Mouse (Mus musculus) forebrain, postnatal 0 days (tissue): ENCODE results near the gene Aadacl2. TPM values are rescaled to one million over a fixed set of nuclear protein-coding genes. Genes with fewer than 3 reads are reported as not detected.
A peak's percentile ranks its signal among the peaks of the same experiment; 100 is the strongest.

Experiments
- ATAC-seq: fragments of 200-750 bp; cut with Nextera tagmentation; 2 replicates; pipeline ENCODE4 v1.8.0; 2017; ENCODE audit warnings: mild to moderate bottlenecking, moderate library complexity
- DNase-seq: peaks from one replicate; pipeline ENCODE4 v3.0.0-alpha.2; 2015
- H3K27ac ChIP-seq: fragments of 300-500 bp; sonication (generic); 2 replicates; pipeline ENCODE4 v1.5.1; 2014; ENCODE audit warnings: low read depth, mild to moderate bottlenecking, antibody characterized with exemption, low read length, moderate library complexity, mixed read lengths
- H3K27me3 ChIP-seq: fragments of 300-500 bp; sonication (generic); 2 replicates; pipeline ENCODE4 v1.6.1; 2014; ENCODE audit warnings: mild to moderate bottlenecking, low read length, mixed read lengths; ENCODE audit not compliant: insufficient read depth
- H3K36me3 ChIP-seq: fragments of 300-500 bp; sonication (generic); 2 replicates; pipeline ENCODE4 v1.6.1; 2014; ENCODE audit warnings: mild to moderate bottlenecking, moderate library complexity; ENCODE audit not compliant: insufficient read depth
- H3K4me1 ChIP-seq: fragments of 300-500 bp; sonication (generic); 2 replicates; pipeline ENCODE4 v1.6.1; 2014; ENCODE audit warnings: antibody characterized with exemption; ENCODE audit not compliant: insufficient read depth
- H3K4me2 ChIP-seq: fragments of 300-500 bp; sonication (generic); 2 replicates; pipeline ENCODE4 v1.6.1; 2014; ENCODE audit warnings: low read depth, mild to moderate bottlenecking, moderate library complexity
- H3K4me3 ChIP-seq: fragments of 300-500 bp; sonication (generic); 2 replicates; pipeline ENCODE4 v1.5.1; 2014; ENCODE audit warnings: low read depth, low read length, mixed read lengths
- H3K9ac ChIP-seq: fragments of 300-500 bp; sonication (generic); 2 replicates; pipeline ENCODE4 v1.6.1; 2014; ENCODE audit warnings: mild to moderate bottlenecking
- H3K9me3 ChIP-seq: fragments of 300-500 bp; sonication (generic); 2 replicates; pipeline ENCODE4 v1.6.1; 2016; ENCODE audit warnings: low read length
- CTCF ChIP-seq: sonication (generic); IDR thresholded peaks from 2 replicates; pipeline ENCODE4 v1.5.1; 2016; ENCODE audit warnings: antibody characterized with exemption, control low read depth, low read depth
- WGBS: fragments of 180-500 bp; shearing (Covaris S2); extraction: QIAGEN DNeasy Blood & Tissue Kit; methylation state at CpG from one replicate; pipeline ENCODE4 v1.1.7; 2014; 5-methylcytosine and 5-hydroxymethylcytosine counted together
- polyA plus RNA-seq: library from polyadenylated mRNA; unstranded; fragments of >200 nt; fragmentation: Nextera tagmentation; extraction: Ambion mirVana; gene quantifications from 2 replicates; pipeline ENCODE4 v1.2.1, GENCODE M21; 2015
- total RNA-seq: library from RNA; depleted of rRNA; stranded (reverse); fragments of >200 nt; gene quantifications from 2 replicates; pipeline ENCODE4 v1.2.3, GENCODE M21; 2014; rRNA removed

The Aadacl2 gene
- total and polyA plus RNA-seq, 2 experiments from 2014 or later: not detected

DNA sequence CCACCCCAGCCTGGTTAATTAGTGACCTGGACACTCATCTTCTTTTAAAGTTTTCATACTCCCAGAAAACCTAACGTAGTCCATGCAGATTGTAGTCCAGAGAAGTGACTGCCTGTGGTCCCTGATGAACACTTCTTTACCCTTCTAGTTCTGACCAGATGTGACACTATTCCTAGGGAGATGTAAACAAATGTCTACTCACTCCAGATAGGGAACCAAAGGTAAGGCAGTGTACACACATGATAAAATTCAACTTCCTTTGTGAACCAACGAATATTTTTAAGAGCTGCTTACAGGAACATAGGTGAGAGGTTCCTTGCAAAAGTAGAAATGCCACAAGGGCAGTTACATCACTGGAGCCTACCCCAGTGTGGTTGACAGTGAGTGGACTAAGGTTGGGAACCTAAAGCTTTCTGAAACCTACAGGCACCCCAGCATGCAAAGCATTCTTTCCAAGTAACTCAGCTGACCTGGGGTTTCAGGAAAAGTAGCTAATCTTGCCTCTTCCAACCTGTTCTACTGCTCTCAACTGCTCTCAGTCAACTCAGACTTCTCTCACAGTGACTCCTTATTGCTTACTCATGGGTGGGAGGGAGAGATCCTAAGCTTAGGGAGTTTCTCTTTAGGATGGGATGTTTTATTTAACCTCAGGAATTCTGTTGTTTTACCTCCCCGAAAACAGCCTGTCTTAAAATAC is 46.8 kb downstream of the Aadacl2 start:
- DNase-seq (no peak), ATAC-seq (no peak)
- no peak for TF ChIP-seq CTCF
- Histone ChIP-seq H3K9me3 (no peaks in the 10 kb centered on the region), H3K27ac (no peak overlapping the region), H3K36me3 (no peaks in the 10 kb centered on the region), H3K27me3 (no peaks in the 10 kb centered on the region), H3K4me1 (no peaks in the 10 kb centered on the region), H3K9ac (no peak overlapping the region), H3K4me2 (no peak overlapping the region), H3K4me3 (no peak overlapping the region)
- 78% methylated on average over 3 of the region's 3 CpGs for WGBS

DNA sequence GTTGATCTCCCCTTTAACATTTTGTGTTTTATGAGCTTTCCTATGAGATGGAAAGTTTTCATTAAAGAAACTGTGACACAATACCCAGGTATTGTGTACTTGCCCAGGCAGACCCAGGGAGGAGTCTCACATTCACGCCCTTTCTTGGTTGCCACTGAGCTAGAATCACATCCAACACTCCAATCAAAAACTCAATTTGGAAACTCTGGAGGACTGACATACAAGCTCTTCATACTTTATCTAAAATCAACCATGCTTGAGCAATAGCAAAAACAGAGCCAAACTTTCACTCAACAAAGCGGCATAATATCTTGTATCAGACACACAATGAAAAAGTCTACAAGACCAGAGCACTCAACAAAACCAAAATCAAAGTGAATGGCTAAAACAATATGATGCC is 47.4 kb downstream of the Aadacl2 start:
- WGBS: 91% methylated on average over 2 of the region's 2 CpGs

DNA sequence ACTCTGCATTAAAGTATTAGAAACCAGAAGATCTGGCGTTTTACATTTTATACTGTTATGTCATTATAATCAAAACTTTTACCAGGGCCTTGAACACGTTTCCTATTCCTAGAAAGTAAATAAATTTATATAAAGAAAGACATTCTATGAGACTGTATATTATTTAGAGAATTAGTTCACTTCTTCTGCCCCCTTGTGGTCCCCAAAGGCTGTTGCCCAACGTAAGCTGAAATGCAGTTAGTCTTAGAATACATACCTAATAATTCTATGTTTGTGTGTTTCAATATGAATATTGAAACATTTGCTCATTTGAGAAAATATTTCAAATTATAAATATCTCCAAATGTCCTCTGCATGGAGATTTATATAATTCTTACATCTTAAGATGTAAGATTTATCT is 49.9 kb downstream of the Aadacl2 start:
- peak; percentile 61; the same call in 1 of the 2 replicates for ATAC-seq
- Histone ChIP-seq H3K27me3 (no peaks in the 10 kb centered on the region), H3K36me3 (no peaks in the 10 kb centered on the region), H3K9me3 (no peaks in the 10 kb centered on the region), H3K4me2 (no peak overlapping the region), H3K9ac (no peak overlapping the region), H3K27ac (no peak overlapping the region), H3K4me3 (no peak overlapping the region), H3K4me1 (no peaks in the 10 kb centered on the region)
- DNase-seq: peak; percentile 59
- TF ChIP-seq CTCF: peak; percentile 66
- 30% methylated on average over 3 of the region's 3 CpGs for WGBS

More for the DNA sequence above, 47.4 kb downstream of the Aadacl2 start:
- no peak for DNase-seq
- H3K36me3 ChIP-seq: no peaks in the 10 kb centered on the region
- no peak overlapping the region for H3K27ac ChIP-seq
- no peak overlapping the region for H3K4me2 ChIP-seq
- TF ChIP-seq CTCF: no peak
- no peak overlapping the region for H3K9ac ChIP-seq
- H3K4me1 ChIP-seq: no peaks in the 10 kb centered on the region
- no peaks in the 10 kb centered on the region for H3K9me3 ChIP-seq
- H3K27me3 ChIP-seq: no peaks in the 10 kb centered on the region
- ATAC-seq: no peak
- H3K4me3 ChIP-seq: no peak overlapping the region

DNA sequence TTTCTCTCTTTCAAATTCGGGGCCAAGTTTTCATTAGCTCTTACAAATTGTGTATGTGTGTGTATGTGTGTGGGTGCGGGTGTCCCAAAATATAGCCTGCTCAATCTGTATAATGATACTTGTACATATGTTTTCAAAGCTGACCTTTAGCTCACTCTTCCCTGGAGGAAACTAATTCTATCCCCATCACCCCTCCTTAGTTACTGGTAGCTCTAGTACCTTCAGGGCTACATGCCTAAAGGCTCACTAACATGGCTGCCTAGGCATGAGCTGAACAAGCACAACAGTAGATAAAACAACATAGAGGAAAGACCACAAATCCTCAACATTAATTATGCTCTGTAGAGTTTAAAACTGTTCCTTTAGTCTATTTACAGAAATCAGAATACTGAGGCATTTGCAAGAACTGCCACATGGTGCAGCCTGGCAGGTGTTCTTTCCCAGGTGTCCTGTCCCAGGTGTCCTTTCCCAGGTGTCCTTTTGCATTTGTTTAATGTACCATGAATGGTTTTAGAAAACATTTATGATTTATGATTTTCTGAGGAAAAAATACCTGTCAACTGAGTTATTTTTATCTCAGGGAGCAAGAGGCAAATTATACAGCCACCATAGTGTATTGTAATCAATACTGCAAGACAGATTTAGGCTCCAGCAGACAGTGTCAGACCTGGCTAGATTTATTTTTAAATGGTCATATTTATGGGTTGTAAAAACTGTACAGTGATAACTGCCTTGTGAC is 50.7 kb downstream of the Aadacl2 start:
- 94% methylated on average over 2 of the region's 2 CpGs for WGBS

DNA sequence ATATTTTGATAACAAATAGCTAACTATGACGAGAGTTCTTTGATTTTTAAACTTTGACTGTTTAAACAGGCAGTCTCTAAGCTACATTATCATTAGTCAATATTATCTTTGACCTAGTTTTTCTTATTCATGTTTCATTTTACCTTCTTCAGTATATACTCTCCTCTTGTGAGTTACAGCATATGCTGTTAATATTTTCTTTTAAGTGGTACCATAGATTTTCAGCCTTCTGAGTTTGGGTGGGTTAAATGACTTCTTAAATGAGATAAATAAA is 51.2 kb downstream of the Aadacl2 start:
- DNase-seq (no peak), ATAC-seq (no peak)
- Histone ChIP-seq H3K27ac (no peak overlapping the region), H3K9me3 (no peaks in the 10 kb centered on the region), H3K4me1 (no peaks in the 10 kb centered on the region), H3K4me2 (no peak overlapping the region), H3K27me3 (no peaks in the 10 kb centered on the region), H3K36me3 (no peaks in the 10 kb centered on the region), H3K4me3 (no peak overlapping the region), H3K9ac (no peak overlapping the region)
- 82% methylated on average over 1 of the region's 1 CpGs for WGBS
- no peak for TF ChIP-seq CTCF

More for the DNA sequence above, 50.7 kb downstream of the Aadacl2 start:
- Histone ChIP-seq H3K4me1 (no peaks in the 10 kb centered on the region), H3K9ac (no peak overlapping the region), H3K27ac (no peak overlapping the region), H3K9me3 (no peaks in the 10 kb centered on the region), H3K36me3 (no peaks in the 10 kb centered on the region), H3K4me2 (no peak overlapping the region), H3K4me3 (no peak overlapping the region), H3K27me3 (no peaks in the 10 kb centered on the region)
- TF ChIP-seq CTCF: no peak
- no peak for DNase-seq
- no peak for ATAC-seq

Other genes starting within 250 kb of the Aadacl2 start
- not detected in 2 replicates for gene Gm8298, start 145.7 kb upstream of the Aadacl2 start, total RNA-seq
- not detected in 2 replicates for gene Gm8298, start 145.7 kb upstream of the Aadacl2 start, polyA plus RNA-seq
- not detected in 2 replicates for gene C130079G13Rik, start 81.5 kb upstream of the Aadacl2 start, total RNA-seq
- not detected in 2 replicates for gene C130079G13Rik, start 81.5 kb upstream of the Aadacl2 start, polyA plus RNA-seq
- not detected in 2 replicates for gene Aadac, start 19.0 kb downstream of the Aadacl2 start, total RNA-seq
- not detected in 2 replicates for gene Aadac, start 19.0 kb downstream of the Aadacl2 start, polyA plus RNA-seq
- gene Sucnr1, start 75.1 kb downstream of the Aadacl2 start, total RNA-seq: not detected in 2 replicates
- not detected in 2 replicates for gene Sucnr1, start 75.1 kb downstream of the Aadacl2 start, polyA plus RNA-seq